Mouse (Mus musculus): ENCODE measurements around the gene Rwdd3. TPM values are rescaled to one million over a fixed set of nuclear protein-coding genes. Genes with fewer than 3 reads are reported as not detected.

The Rwdd3 gene
- total RNA-seq (2021), result 1 to 10 TPM; 2.0 to 2.7 TPM

DNA sequence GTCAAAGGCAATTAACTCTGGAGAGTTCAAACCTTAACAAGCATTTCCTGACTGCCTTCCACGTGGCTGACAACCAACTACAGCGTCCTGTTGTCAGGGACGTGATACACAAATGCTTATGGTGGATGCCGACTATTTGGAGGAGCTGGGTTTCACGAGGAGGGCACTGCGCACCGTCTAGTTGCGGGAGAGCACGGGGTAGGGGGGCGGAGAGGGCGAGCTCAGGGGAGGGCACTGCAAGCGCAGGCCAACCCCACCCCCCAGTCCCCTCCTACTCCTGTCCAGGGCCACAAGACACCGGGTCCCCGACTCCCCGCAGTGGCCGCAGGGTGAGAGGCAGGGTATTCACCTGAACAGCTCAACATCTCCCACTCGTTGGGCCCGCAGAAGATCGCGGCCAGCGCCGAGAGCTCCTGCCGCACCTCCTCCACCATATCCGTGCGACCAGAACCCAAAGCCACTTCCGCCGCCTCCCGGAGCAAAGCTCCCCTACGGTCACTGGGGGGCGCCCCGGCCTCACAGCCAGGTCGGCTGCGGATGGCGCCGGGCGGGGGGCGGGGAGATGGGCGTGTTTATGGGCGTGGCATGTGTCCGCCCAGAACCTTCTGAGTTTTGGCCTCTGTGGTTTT lies at the start of gene Rwdd3:
Rwdd3 (minus strand) TSS at position 453 of the 629 bp plus-strand sequence.
- DNase-seq, result peak; percentile 87 to 91
- intact Hi-C loops (cut with DNase I), result loop anchor here (1.0 to 2.0 kb wide), 2 partner anchors 120 to 329 kb away; partner anchors contain the start of gene Alg14

DNA sequence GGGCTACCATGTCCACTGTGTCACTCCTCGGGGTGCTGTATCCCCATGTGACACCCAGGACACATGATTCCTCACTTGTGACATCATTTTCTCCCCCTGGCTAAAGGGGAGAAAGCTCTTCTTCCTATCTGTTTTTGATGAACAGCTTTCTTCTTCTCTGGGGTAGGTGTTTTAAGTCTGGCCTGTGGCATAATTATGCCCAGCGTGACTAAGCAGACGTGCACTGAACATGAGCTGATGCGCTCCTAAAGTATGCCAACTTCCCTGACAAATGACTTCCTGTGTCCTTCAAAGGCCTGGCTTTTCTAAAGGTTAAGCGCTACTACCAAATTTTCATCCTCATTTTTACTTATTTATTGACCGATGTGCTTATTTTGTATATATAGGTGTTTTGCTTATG lies 45.5 kb upstream of the Rwdd3 start:
- DNase-seq, result no peak
- intact Hi-C loops (cut with DNase I), result no loop called here

DNA sequence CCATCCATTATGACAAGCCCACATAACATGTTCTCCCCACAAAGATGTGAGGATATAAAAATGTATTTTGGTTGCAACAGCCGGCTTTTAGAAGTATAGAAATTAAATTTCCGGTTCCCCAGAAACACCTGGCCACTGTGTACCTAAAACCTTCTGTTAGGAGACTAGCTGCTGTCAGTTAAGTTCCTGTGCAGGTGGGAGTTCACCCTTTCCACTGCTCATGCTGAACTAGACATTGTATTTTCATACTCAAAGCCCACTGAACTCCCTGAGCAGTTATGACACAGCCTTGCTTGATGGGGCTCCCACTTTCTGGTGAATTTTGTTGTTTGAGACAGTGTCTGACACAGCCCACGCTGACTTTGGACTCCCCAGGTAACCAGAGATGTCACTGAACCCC lies 42.0 kb upstream of the Rwdd3 start:
- intact Hi-C loops (cut with DNase I), result no loop called here
- DNase-seq, result no peak

DNA sequence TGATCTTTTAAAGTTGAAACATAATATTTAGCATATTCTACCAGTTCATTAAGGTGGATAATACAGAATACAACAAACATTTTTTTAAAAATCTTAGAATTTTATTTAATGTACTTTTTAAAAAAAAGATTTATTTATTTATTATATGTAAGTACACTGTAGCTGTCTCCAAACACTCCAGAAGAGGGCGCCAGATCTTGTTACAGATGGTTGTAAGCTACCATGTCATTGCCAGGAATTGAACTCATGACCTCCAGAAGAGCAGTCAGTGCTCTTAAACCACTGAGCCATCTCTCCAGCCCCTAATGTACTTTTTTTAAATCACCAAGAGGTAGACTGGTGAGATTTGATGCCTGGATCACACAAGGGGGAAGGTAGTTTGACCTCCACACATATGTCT lies 40.7 kb upstream of the Rwdd3 start:
- DNase-seq, result no peak
- intact Hi-C loops (cut with DNase I), result no loop called here

DNA sequence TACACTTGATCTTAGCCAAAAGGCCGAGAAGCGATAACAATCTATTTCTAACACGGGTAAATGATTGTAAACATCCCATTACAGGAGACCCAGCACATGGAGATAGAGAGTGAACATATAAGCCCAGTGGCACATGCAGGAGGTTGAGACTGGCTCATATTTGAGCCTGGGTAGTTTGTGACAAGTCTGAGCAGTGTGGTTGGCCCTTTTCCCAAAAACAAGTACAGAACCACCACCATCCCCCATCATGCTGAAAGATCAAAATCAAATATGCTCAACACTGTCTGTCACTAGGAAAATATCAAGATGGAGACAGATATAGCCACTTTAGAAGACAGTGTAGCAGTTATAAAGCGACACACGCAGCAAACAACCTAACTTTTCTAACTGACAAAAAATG lies 37.5 kb upstream of the Rwdd3 start:
- intact Hi-C loops (cut with DNase I), result no loop called here
- DNase-seq, result no peak

DNA sequence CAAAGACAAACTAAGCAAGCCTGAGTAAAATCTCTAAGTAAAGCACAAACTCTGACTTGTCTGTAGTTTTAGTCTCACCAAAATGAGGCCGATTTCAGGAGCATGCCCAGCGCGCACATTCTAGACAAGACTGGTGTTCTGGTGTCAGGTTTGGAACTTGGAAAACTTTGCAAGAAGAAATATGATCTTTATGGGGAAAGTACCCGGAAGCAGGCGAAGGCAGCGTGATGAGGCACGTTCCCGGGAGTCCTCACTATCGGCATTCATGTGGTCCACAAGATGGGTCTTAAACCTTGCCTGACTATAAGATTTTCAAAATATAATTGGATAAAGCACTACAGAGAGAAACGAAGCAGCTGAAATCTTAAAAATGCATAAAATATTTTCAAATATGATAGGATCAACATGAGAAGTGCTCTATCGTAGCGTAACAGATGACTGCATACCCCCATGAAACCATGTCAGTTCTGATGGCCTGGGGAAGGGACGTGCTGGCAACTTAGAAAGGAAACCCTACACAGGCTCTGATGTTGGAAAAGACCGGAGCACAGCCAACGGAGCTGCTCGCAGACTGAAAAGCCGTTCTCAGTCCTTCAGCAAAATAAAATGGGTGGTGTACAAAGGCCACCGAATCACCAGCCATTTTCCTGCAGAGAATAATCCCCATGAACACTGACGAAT lies 34.8 kb upstream of the Rwdd3 start:
- intact Hi-C loops (cut with DNase I), result no loop called here
- DNase-seq, result no peak

DNA sequence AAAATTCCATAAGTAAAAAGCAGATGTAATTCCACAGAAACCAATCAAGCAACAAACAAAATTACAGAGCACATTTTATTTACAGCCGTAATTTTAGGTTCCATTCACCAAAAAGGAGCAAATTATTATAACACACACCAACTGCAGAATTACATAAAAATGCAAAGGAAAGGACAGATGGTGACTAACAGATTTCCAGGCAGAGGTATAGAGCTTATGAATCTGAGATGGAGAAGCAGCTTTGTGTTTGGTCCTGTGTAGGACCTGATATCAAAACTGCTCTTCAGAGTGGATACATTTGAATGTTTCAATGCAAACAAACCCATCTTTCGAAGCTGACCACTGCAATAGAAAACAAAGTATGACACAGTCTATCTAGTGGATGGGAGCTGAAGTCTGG lies 31.1 kb upstream of the Rwdd3 start:
- DNase-seq, result no peak

DNA sequence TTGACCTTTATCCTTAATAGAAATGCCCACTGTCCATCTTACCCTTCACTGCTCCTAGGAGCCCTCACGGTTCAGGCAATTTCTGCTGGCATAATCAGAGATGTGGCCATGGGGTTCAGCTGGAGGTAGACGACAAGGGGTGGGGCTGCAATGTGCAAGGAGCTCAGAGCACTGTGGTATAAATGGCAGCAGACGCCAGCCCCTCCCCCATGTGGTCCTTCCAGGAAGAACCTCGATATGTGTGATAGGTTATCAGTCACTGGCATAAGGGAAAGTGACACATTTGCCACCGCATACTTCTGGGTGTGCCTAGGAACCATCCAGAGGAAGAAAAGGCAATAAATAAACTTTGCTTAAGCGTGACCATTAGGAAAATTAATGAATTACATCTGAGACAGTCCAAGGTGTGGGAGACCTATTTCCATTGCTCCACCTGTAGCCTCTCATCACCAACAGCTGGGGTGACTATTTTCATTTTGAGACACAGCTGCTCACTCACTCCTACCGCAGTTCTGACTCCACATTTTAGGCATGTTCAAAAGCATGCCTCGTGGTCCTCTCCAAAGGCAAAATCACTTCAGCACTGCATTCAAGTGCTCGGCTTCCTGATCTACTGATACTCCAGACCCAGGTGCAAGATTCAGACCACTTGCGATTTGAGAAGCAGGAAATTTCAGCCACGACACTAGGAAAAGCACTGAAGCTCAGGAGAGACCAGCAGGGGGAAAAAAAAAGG lies 29.7 kb upstream of the Rwdd3 start:
- no peak for DNase-seq
- intact Hi-C loops (cut with DNase I), result no loop called here

More for the DNA sequence above, 31.1 kb upstream of the Rwdd3 start:
- intact Hi-C loops (cut with DNase I), result no loop called here

DNA sequence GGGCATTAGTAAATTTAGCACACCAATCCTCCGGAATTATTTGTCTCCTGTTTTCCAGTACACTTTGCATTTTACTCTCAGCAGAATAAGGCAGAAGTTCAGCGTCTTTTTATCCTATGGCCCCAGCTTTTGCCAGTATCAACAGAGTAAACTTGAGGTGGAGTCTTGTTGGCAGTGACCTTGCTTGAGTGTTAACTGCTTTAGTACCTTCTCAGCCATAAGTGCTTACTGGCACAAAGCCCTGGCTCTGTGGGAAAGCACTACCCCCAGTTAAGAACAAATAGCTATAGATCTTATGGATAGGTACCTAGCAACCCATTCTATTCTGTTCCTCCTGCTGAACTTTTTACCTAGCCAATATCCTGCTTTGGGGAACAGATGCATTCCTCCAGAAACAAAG lies 17.7 kb upstream of the Rwdd3 start:
- intact Hi-C loops (cut with DNase I), result no loop called here

DNA sequence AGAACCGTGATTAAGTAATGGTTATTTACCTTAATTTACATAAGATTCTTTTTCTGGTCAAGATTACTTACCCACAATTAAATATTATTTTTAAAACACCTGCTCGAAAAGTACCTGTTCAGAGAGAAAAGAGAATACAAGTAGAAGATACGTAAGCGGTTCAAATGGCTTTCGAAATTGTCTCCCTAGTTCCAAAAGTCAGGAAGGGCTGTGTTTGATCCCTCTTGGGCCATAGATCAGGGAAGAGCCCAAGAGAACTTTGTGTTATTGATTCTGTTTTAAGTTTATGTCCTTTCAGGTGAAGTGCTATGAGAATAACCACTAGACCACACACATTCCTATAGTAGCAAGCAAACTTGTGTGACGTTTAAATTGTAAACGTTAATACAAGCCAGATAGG lies 16.0 kb upstream of the Rwdd3 start:
- intact Hi-C loops (cut with DNase I), result no loop called here

More for the DNA sequence above, 17.7 kb upstream of the Rwdd3 start:
- no peak for DNase-seq

DNA sequence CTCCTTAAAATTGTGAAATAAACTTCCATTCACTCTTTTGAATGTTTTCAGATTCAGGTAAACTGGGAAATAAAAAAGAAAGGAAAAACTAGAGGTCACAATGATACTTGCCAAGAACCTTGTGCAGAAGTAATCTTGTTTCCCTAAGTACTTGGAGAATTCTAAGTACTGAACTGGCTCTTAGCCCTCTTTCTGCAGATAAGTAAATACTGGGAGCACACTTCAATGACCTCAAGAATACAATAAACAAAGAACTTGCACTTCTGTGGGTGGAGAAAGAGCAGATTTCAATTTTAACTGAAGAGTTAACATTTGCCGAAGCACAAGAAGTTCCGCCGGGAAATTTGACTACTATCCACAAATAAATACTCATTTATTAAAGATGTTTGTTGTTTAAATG lies 15.4 kb upstream of the Rwdd3 start:
- intact Hi-C loops (cut with DNase I), result no loop called here
- no peak for DNase-seq

More for the DNA sequence above, 16.0 kb upstream of the Rwdd3 start:
- no peak for DNase-seq

DNA sequence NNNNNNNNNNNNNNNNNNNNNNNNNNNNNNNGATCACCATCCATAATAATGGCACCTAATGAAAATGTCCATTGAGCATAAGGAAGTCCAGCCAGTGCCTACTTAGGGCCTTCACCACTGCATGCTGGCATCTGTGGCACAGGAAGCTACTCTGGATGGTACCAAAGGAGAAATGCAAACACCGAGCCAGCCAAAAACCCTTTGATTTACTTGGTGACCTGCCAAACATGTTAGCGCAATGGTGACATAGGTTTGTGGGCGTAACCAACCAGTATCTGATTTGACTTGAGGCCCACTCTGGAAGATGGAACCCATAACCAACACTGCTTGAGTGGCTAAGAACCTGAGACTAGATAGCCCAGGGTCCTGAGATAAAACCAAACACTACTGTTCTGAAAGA lies 13.7 kb upstream of the Rwdd3 start:
- intact Hi-C loops (cut with DNase I), result no loop called here

DNA sequence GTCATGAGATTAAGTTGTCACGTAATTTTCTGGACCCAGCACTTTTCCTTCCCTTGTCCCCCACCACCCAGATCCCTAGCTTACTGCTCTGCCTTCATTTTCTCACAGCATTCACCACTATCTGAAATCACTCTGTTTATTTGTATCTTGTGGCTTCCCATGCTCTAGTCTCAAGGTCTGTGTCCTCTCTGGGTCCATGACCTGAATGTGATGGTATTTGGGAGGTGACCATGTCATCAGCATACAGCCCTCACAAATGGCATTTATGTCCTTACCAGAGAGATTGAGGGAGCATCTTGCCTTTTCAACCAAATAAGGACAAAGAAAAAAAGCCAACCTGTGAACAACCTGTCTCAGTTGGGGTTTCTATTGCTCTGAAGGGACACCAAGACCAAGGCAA lies 4.5 kb upstream of the Rwdd3 start:
- DNase-seq, result no peak
- intact Hi-C loops (cut with DNase I), result no loop called here

More for the DNA sequence above, 13.7 kb upstream of the Rwdd3 start:
- DNase-seq, result no peak

DNA sequence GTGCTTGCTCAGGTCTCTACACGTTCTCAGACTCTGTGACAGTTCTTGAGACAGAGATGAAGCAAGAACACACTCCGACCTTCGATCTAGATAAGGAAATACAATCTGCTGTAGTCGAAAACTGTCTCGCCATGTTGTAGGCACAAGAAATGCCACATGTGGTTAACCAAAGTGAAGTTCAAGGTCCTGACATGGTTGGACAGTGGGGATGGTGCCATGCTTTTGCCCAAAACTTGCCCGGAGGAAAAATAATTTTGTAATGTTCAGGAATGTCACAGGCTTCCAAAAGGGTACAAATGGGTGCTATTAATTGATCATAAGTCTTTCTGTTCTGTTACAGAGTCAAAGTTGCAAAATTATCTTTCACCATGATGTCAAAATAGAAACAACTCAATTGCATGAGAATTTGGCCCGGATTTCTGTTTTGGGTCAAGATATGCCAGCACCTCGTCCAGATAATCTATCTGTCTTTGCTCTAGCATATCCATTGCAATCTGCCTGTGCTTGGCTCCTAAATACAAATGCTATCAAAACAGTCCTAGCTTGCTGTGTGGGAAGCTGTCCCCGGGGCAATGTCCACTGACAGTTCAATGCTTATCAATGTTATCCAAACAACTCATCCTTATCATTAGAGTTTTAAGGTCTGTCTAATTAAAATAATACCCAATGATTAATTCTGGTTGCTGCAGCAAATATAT lies 2.9 kb upstream of the Rwdd3 start:
- DNase-seq, result no peak
- intact Hi-C loops (cut with DNase I), result no loop called here

DNA sequence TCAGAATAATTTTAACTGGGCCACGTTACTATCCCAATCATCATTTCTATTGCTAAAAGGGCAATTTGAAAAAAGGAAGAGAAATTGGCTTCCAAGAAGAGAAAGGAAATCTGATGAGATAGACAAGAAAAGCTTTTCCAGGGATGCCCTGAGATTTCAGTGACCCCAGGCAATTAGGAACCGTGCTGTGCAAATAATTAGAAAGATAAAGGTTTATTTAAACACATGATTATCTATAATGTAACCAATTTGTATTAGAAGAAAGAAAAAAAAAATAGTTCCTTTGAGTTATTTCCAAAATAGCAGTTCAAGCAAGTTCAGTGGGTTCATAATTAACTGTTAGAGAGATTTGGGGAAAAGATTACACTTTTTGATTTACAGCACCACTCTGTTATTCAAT lies 1.2 kb upstream of the Rwdd3 start:
- intact Hi-C loops (cut with DNase I), result no loop called here
- DNase-seq, result no peak

DNA sequence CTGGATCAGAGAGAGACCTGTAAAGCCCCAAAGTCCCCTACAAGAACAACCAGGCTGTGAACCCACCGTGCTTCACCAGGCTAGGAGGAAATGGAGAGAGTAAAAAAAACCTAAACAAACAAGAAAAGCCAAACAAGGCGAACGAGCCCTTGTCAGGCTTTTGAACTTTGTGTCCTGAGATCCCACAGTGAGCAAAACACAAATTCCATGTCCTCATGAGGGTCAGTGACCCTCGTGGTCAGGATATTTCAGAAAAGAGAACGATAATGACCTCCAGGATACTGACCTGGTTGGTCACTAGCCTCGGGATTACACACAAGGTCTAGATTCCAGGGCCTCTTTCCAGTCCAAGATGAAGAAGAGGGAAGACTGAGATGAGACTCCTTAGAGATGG lies 374 bp upstream of the Rwdd3 start:
- no peak for DNase-seq
- intact Hi-C loops (cut with DNase I), result loop anchor here (1.0 to 2.0 kb wide), 2 partner anchors 119 to 329 kb away; partner anchors contain the start of gene Alg14

DNA sequence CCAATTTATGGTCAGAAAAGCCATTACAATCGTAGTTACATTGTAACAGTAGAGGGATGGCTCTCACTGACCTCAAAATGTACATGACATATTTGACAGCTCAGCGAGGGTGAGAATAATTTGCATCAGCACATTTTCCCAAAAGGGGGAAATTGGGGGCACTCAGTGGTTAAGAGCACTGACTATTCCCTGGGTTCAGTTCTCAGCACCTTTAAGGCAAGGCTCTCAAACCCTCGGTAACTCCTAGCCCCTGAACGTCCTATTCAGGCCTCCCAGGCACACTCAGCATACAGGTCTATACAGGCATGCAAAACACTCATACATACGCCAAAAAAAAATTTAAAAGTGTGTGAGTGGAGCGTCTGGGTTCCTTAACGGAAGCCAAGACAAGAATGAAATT lies 864 bp downstream of the Rwdd3 start:
- intact Hi-C loops (cut with DNase I), result loop anchor here (1.0 to 2.0 kb wide), 2 partner anchors 121 to 330 kb away; partner anchors contain the start of gene Alg14
- no peak for DNase-seq

DNA sequence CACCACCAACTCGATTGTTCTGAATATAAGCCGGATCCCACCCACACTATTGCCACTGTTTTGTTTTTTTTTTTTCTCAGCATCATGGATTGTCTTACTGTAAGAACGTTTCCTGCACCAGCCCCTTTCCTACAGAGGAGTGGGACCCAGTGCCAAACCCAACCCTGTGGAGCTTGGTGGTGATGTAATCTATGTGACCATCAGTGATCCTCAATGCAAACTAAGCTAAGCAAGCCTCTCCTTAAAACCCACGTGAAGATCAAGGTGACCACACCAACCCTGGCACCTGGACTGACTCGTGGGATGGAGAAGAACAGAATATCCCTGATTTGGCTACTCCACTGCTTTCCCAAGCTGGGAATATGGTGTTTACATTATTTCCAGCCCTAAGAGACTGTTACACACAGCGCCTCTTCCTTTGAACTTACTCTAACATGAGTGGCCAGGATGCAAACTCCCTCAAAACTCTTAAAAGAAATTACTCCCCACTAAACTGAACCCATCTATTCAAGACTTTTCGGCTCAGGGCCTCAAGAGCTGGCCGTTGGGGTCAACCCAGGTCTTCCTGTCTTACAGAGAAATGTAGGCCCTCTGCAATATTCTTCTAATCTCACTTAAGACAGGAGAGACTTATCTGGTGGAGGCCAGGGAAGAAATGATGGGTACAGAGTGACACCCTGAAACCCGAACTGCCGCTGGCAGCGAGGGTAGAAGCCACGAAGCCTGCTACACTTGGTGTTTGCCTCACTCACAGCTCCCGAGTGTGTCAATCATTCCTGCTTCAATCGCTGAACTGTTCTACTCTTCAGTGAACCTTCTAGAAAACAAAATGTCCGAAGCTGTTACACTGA lies 2.2 kb downstream of the Rwdd3 start:
- no peak for DNase-seq
- intact Hi-C loops (cut with DNase I), result no loop called here

DNA sequence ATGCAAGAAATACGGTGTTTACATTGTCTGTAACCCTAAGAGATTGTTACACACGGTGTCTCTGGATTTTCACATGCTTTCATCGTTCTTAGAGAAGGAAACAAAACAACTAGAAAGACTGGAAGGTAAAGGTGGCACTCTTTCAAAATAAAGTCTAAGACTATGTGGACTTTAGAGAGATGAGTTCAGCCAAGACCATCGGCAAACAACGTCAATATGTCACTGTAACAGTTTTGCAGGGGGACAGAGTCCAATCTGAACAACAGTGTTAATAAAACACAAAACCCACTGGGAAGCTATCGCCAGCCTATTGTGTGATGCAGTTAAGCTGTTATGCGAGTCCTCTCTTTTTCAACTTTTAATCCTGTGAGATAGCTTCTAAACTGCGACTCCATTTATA lies 2.9 kb downstream of the Rwdd3 start:
- intact Hi-C loops (cut with DNase I), result no loop called here
- no peak for DNase-seq

DNA sequence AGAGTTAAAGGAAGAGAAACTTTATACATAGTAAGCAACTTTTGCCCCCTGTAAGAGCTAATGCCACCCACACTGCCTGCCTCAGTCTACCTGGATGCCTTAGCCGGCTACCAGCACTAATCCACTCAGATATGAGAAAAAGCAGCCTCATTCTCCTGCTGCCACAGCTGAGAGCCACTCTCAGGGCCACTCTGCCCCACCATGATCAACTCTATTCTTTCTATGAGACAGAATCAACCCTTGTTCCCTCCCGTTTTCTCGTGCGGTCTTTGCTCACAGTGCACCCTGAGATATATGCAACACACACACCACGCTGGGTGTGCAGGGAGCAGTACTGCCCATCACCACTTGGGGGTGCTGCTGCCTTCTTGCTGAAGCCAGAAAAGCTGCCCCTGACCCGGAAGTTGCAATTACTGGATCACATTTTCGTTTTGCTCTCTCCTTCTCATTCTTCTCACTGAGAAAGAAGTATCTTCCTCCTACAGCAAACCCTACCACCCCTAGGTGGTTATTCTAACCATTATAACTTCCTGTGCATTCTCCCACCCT lies 8.2 kb downstream of the Rwdd3 start:
- intact Hi-C loops (cut with DNase I), result no loop called here
- peak; percentile 40 to 71 for DNase-seq

All from heart, postnatal 36 days (tissue).